Mouse (Mus musculus) G1E (cell line): ENCODE results near the gene Mia3.

Experiments used
- CTCF ChIP-seq: IDR thresholded peaks from 2 replicates; pipeline ENCODE4 v1.5.1; 2012; ENCODE audit warnings: low read depth, low read length, inconsistent platforms, mixed read lengths
- GATA1 ChIP-seq: IDR thresholded peaks from 2 replicates; pipeline ENCODE4 v1.6.1; 2012; ENCODE audit warnings: borderline replicate concordance, low read length, inconsistent platforms, mixed read lengths
- POLR2AphosphoS5 ChIP-seq: IDR thresholded peaks from 2 replicates; pipeline ENCODE4 v1.6.1; 2012; ENCODE audit warnings: low read depth, low read length, inconsistent platforms; ENCODE audit not compliant: insufficient replicate concordance

GRCm38 (mm10) chr1:183378321-183378941, 9.1 kb upstream of the Mia3 start:
- TF ChIP-seq CTCF (no peak), GATA1 (no peak), POLR2AphosphoS5 (no peak)
